Mouse (Mus musculus) forebrain, embryonic 14.5 days (tissue): ENCODE results near the gene Rpap1. TPM values are rescaled to one million over a fixed set of nuclear protein-coding genes. Genes with fewer than 3 reads are reported as not detected.
A peak's percentile ranks its signal among the peaks of the same experiment; 100 is the strongest.

Source experiments
- ATAC-seq: fragments of 200-750 bp; cut with Nextera tagmentation; 2 replicates; pipeline ENCODE4 v1.8.0; 2017; ENCODE audit warnings: mild to moderate bottlenecking, moderate library complexity
- DNase-seq: peaks from one replicate; pipeline ENCODE4 v3.0.0-alpha.2; 2015; ENCODE audit warnings: low spot score
- H3K27ac ChIP-seq: fragments of 300-500 bp; sonication (generic); 2 replicates; pipeline ENCODE4 v1.5.1; 2014; ENCODE audit warnings: low read depth, mild to moderate bottlenecking, control low read depth, low read length, moderate library complexity
- H3K27me3 ChIP-seq: fragments of 300-500 bp; sonication (generic); replicated peaks from 2 replicates; pipeline ENCODE4 v1.6.1; 2014; ENCODE audit warnings: low read length, control low read depth, mixed read lengths; ENCODE audit not compliant: control insufficient read depth, insufficient read depth
- H3K36me3 ChIP-seq: fragments of 300-500 bp; sonication (generic); 2 replicates; pipeline ENCODE4 v1.6.1; 2014; ENCODE audit warnings: low read length, control low read depth; ENCODE audit not compliant: control insufficient read depth, insufficient read depth
- H3K4me1 ChIP-seq: fragments of 300-500 bp; sonication (generic); 2 replicates; pipeline ENCODE4 v1.6.1; 2014; ENCODE audit warnings: antibody characterized with exemption, low read length, control low read depth; ENCODE audit not compliant: control insufficient read depth, insufficient read depth
- H3K4me2 ChIP-seq: fragments of 300-500 bp; sonication (generic); 2 replicates; pipeline ENCODE4 v1.6.1; 2014; ENCODE audit warnings: mild to moderate bottlenecking, control low read depth, low read length
- H3K4me3 ChIP-seq: fragments of 300-500 bp; sonication (generic); 2 replicates; pipeline ENCODE4 v1.5.1; 2014; ENCODE audit warnings: low read depth, low read length, control low read depth
- H3K9ac ChIP-seq: fragments of 300-500 bp; sonication (generic); 2 replicates; pipeline ENCODE4 v1.6.1; 2014; ENCODE audit warnings: mild to moderate bottlenecking, low read length, control low read depth, moderate library complexity
- H3K9me3 ChIP-seq: fragments of 300-500 bp; sonication (generic); replicated peaks from 2 replicates; pipeline ENCODE4 v1.6.1; 2016; ENCODE audit warnings: low read length, control low read depth, mixed read lengths; ENCODE audit not compliant: control insufficient read depth
- WGBS: fragments of 180-500 bp; shearing (Covaris S2); extraction: QIAGEN DNeasy Blood & Tissue Kit; methylation state at CpG from one replicate; pipeline ENCODE4 v1.1.7; 2014; 5-methylcytosine and 5-hydroxymethylcytosine counted together
- polyA plus RNA-seq: library from polyadenylated mRNA; unstranded; fragments of >200 nt; fragmentation: Nextera tagmentation; extraction: Ambion mirVana; gene quantifications from 2 replicates; pipeline ENCODE4 v1.2.1, GENCODE M21; 2014

Gene Rpap1
- polyA plus RNA-seq, 1 experiment from 2014 or later = 12.8 TPM

DNA sequence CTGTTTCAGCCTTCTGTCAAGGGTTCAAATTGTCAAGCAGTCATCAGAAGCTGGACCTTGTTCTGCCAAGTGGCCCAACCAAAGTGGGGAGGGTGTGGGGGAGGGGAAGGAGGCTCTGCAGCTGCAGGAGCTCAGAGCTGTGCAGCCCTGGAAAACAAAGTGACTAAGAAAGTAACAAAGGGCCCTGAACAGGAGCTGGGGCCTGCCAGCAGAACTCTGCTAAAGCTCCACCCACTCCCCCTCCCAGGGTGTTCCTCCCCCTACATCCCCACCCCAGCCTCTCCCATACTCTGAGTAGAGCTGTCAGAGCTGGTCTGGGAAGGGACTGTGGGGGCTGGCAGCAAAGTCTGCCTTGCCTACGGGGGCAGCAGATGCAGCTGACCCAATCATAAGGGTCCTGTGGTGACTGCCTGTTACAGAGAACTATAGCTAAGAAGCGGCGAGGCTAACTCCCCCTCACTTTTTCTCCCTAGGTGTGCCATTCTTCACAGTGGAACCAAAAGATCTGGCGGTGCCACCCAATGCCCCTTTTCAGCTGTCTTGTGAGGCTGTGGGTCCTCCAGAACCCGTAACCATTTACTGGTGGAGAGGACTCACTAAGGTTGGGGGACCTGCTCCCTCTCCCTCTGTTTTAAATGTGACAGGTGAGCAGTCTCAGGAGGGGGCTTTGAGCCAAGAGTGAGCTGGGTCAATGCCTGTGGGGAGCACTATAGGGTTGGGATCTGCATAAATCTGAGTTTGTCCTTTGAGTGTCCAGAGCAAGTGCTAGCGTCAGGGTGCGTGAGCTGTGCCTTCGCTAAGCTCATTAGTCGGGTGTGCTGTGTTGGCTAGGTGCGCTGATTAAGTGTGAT lies 15.7 kb upstream of the Rpap1 start:
- Histone ChIP-seq H3K9me3 (no peaks in the 10 kb centered on the region), H3K36me3 (0 out of 2 replicates have a peak, but pooled peaks cover 14% of the 10 kb centered on the region), H3K27ac (peak overlapping the region; percentile 55), H3K9ac (peak overlapping the region; percentile 21; the same call in 1 of the 2 replicates), H3K4me3 (no peak overlapping the region), H3K4me2 (peak overlapping the region; percentile 28), H3K27me3 (no peaks in the 10 kb centered on the region), H3K4me1 (peaks cover 43% of the 10 kb centered on the region)
- WGBS = 6% methylated on average over 10 of the region's 10 CpGs
- ATAC-seq (peak; percentile 70), DNase-seq (peak; percentile 84)

DNA sequence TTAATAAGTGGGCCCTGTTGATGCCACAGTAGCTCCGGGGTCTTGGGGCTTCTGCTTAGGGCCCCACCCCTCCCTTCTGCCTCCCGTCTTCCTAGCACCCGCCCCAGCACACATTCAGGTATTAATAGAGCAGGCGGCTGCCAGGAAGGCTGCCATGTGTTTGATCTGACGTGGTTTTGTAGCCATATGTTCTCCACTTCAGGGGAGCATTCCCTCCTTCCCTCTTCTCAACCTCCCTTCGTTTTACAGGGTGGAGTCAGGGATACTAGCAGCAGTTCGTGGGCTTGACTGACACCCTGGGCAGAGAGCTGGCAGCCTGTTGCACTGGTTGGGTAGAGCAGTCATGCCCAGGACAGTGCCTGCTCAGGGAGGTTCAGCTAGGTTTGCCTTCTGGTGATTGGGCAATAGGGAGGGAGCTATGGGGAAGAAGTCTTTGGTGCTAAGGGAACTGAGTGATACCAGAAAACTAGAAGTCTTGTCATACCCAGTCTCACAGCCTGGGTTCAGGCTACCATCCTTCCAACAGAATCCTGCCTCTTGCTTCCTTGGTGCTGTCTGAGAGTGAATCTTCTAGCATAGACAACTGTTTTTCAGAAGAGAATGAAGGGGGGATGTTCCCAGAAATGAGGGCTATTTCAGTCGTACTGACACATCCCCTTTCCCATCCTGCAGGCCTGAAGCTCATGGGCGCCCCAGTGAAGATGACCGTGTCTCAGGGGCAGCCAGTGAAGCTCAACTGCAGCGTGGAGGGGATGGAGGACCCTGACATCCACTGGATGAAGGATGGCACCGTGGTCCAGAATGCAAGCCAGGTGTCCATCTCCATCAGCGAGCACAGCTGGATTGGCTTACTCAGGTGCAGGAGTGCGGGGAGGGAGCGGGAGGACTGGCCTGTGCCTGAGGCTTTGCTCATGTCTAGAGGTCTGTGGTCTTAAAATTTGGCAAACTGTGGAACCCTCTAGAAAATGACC lies 13.8 kb upstream of the Rpap1 start:
- Histone ChIP-seq H3K36me3 (0 out of 2 replicates have a peak, but pooled peaks cover 11% of the 10 kb centered on the region), H3K4me1 (peaks cover 43% of the 10 kb centered on the region), H3K27me3 (no peaks in the 10 kb centered on the region), H3K4me3 (peak overlapping the region; percentile 75; the same call in 1 of the 2 replicates), H3K27ac (no peak overlapping the region), H3K9me3 (no peaks in the 10 kb centered on the region), H3K9ac (peak overlapping the region; percentile 86; the same call in 1 of the 2 replicates), H3K4me2 (peak overlapping the region; percentile 98)
- DNase-seq (peak; percentile 49), ATAC-seq (0 out of 2 replicates have a peak, but pooled peaks have one; percentile 1)
- 43% methylated on average over 15 of the region's 15 CpGs for WGBS

DNA sequence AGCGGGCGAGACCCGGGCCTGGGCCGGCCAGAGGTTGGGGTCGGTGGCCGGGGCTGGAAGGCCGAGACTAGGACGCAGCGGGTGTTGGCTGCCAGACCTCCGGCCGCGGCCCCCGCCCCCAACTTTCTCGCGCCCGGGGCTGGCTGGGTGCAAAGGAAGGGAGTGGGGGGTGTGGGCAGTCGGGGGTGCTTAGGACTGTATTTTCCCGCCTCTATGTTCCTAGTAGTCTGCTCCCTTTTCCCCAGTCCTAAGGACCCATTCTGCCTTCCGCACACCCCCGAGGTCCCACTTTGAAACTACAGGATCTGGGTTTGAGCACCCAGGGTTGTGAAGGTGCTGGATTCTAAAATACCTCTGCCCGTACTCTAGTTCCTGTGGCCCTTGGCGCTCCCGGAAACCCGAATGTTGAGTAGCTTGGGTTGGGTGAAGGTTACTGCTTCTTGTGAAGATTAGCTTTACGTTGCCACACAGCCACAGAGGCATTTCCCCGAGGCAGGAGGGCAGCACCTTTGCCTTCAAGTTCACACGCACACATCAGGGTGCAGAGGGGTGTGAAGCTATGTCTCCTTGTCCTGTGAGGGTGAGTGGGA lies 12.7 kb upstream of the Rpap1 start:
- ATAC-seq (peak; percentile 11; the same call in 1 of the 2 replicates), DNase-seq (peak; percentile 33)
- H3K27ac ChIP-seq = peak overlapping the region; percentile 39; the same call in 1 of the 2 replicates
- H3K9ac ChIP-seq = peak overlapping the region; percentile 86
- H3K27me3 ChIP-seq = no peaks in the 10 kb centered on the region
- peak overlapping the region; percentile 98 for H3K4me2 ChIP-seq
- H3K9me3 ChIP-seq = no peaks in the 10 kb centered on the region
- 0 out of 2 replicates have a peak, but pooled peaks cover 7% of the 10 kb centered on the region for H3K36me3 ChIP-seq
- H3K4me1 ChIP-seq = peaks cover 41% of the 10 kb centered on the region
- peak overlapping the region; percentile 75 for H3K4me3 ChIP-seq
- 1% methylated on average over 15 of the region's 27 CpGs for WGBS

DNA sequence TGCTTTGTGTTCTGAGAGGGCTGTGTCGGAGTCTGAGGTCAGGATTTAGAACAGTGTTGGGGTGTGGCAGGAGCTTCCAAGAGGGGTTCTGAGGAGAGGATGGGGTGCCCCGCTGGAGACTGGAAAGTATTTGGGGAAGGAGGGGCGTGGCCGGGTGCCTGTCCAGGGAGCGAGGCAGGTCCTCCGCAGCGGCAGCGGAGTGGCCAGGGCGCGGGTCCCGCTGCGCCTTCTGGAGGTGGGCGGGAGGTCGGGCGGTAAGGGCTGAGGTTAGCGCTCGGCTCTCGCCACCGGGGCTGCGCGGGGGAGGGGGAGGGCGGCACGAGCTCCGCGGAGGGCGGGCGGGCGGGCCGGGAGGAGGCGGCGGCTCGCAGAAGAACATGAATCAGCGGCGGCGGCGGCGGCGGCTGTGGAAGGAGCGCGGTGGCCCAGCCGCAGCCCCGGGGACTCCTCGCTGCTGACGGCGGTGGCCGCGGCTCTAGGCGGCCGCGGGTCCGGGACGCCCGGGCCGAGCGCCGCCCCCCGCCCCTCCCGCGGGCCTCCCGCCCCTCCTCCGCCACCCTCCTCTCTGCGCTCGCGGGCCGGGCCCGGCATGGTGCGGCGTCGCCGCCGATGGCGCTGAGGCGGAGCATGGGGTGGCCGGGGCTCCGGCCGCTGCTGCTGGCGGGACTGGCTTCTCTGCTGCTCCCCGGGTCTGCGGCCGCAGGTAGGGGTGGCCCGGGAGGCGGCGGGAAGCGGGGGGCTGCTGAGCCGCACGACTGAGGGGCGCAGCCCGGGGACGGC lies 12.0 kb upstream of the Rpap1 start:
- peak overlapping the region; percentile 86 for H3K9ac ChIP-seq
- no peaks in the 10 kb centered on the region for H3K27me3 ChIP-seq
- 0% methylated on average over 46 of the region's 89 CpGs for WGBS
- H3K9me3 ChIP-seq = no peaks in the 10 kb centered on the region
- H3K4me2 ChIP-seq = peak overlapping the region; percentile 98
- H3K4me1 ChIP-seq = peaks cover 35% of the 10 kb centered on the region
- peak overlapping the region; percentile 39; the same call in 1 of the 2 replicates for H3K27ac ChIP-seq
- 0 out of 2 replicates have a peak, but pooled peaks cover 2% of the 10 kb centered on the region for H3K36me3 ChIP-seq
- ATAC-seq (peak; percentile 64), DNase-seq (peak; percentile 45)
- H3K4me3 ChIP-seq = peak overlapping the region; percentile 75

DNA sequence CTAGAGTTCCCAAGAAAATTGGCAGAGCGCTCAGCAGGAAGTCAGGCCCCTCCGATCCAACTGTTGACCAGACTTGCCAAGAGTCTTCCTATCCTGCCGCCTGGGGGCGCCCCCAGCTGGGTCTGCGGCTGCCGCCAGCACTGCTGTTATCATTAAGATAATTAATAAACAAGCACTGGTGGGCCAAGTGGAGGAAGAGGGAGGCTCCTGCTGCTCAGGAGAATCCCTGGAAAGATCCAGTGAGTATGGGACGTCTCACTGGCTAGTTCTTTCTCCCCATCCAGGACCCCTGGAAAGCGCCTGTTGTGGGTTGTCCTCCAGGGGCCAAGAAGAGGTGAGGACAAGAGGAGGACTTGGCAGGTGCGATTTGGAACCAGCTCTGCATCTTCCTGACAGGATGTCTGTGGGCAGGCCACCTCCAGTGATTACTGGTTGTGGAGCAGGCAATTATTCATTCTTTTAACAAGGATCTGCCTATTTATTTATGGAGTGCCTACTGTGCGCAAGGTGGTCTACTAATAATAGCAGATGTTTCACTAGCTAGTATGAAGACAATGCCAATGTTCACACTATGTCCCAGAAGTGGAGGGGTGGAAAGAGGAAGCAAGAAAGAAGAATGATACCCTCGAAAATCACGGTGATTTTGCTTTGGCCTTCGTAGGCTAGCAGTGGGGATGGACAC lies 11.1 kb upstream of the Rpap1 start:
- no peak overlapping the region for H3K27ac ChIP-seq
- no peaks in the 10 kb centered on the region for H3K27me3 ChIP-seq
- no peak overlapping the region for H3K4me2 ChIP-seq
- no peak overlapping the region for H3K4me3 ChIP-seq
- WGBS = 11% methylated on average over 13 of the region's 13 CpGs
- DNase-seq (peak; percentile 79), ATAC-seq (no peak)
- H3K9ac ChIP-seq = no peak overlapping the region
- H3K36me3 ChIP-seq = no peaks in the 10 kb centered on the region
- H3K4me1 ChIP-seq = peaks cover 25% of the 10 kb centered on the region
- no peaks in the 10 kb centered on the region for H3K9me3 ChIP-seq

DNA sequence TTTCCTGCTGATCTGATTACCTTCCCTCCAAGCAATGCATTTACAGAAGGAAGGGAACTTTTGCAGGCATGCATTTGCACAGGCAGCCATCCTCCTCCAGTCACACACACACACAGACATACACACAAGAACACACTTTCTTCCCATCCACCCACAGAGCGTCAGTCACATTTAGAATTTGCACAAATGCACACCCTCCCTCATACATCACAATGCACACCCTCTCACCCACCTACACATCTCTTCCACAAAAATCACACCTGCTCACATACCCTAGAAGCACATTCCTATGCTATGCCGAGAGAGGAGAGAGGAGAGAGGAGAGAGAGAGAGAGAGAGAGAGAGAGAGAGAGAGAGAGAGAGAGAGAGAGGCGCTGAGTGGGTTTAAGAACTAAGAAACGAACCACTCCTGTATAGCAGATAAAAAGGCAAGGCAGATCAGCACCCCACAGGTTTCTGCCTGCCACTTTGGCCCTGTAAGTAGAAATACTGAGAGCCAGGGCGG lies 10.0 kb upstream of the Rpap1 start, which contains the start of gene Tyro3:
Tyro3 (plus strand) TSS at position 455 of the 505 bp plus-strand sequence.
- no peaks in the 10 kb centered on the region for H3K36me3 ChIP-seq
- no peak within 1 kb of the TSS for H3K4me2 ChIP-seq
- no peak for ATAC-seq
- DNase-seq = no peak
- H3K27ac ChIP-seq = no peak within 1 kb of the TSS
- no peak within 1 kb of the TSS for H3K9ac ChIP-seq
- H3K4me1 ChIP-seq = peaks cover 16% of the 10 kb centered on the region
- H3K9me3 ChIP-seq = no peaks in the 10 kb centered on the region
- H3K27me3 ChIP-seq = no peaks in the 10 kb centered on the region
- no peak within 1 kb of the TSS for H3K4me3 ChIP-seq
- WGBS = 63% methylated on average over 5 of the region's 5 CpGs

DNA sequence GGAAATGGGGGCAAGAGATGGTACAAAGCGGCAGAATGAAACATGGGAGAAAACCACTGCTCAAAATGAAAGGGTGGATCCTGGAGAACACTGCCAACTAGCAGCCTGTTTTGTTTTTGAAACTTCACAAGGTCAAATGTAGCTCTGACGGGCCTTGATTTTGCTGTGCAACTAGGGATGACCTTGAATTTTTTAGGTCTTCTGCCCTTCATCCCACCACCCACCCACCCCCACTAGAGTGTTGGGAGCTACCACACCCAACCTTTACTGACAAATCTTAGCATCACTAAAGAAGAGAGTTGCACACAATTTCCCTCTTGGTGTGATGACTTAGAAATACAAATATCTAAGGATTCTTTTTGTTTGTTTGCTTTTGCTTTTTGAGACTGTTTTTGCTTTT lies 2.7 kb upstream of the Rpap1 start:
- ATAC-seq = no peak
- H3K4me2 ChIP-seq = no peak overlapping the region
- no peaks in the 10 kb centered on the region for H3K9me3 ChIP-seq
- H3K9ac ChIP-seq = no peak overlapping the region
- no peak overlapping the region for H3K4me3 ChIP-seq
- H3K4me1 ChIP-seq = peaks cover 5% of the 10 kb centered on the region; the same call in 1 of the 2 replicates
- DNase-seq = no peak
- no peaks in the 10 kb centered on the region for H3K36me3 ChIP-seq
- no peaks in the 10 kb centered on the region for H3K27me3 ChIP-seq
- no peak overlapping the region for H3K27ac ChIP-seq
- WGBS = 87% methylated on average over 2 of the region's 2 CpGs
